Mouse (Mus musculus) heart, postnatal 4 days (tissue): ENCODE data around the gene Gan. TPM values are rescaled to one million over a fixed set of nuclear protein-coding genes. Genes with fewer than 3 reads are reported as not detected.

Source experiments
- DNase-seq: peaks from one replicate; pipeline ENCODE4 v3.0.0; 2021
- total RNA-seq, 2 experiments: library from RNA; stranded (reverse); gene quantifications; 2 replicates each; pipeline ENCODE4 v1.2.3; 2021

Gan gene
- total RNA-seq, 2 experiments from 2014 or later, result 7.4 TPM

- no peak for DNase-seq
Measured at GRCm38 (mm10) chr8:117201221-117202017, 43.5 kb downstream of the Gan start.

GRCm38 (mm10) chr8:117203085-117203484, 45.1 kb downstream of the Gan start:
- no peak for DNase-seq

- DNase-seq, result no peak
Measured at GRCm38 (mm10) chr8:117205884-117206283, 47.9 kb downstream of the Gan start.

- DNase-seq, result no peak
Measured at GRCm38 (mm10) chr8:117206636-117207035, 48.7 kb downstream of the Gan start.

GRCm38 (mm10) chr8:117209150-117209549, 51.2 kb downstream of the Gan start:
- no peak for DNase-seq

GRCm38 (mm10) chr8:117212100-117212499, 54.2 kb downstream of the Gan start:
- DNase-seq, result no peak

- no peak for DNase-seq
Measured at GRCm38 (mm10) chr8:117217724-117218123, 59.8 kb downstream of the Gan start.

GRCm38 (mm10) chr8:117222396-117222795, 64.5 kb downstream of the Gan start:
- peak; percentile 39 for DNase-seq

GRCm38 (mm10) chr8:117224630-117225029, 66.7 kb downstream of the Gan start:
- peak; percentile 91 for DNase-seq

- no peak for DNase-seq
Measured at GRCm38 (mm10) chr8:117226306-117226705, 68.4 kb downstream of the Gan start.

GRCm38 (mm10) chr8:117227339-117227738, 69.4 kb downstream of the Gan start:
- no peak for DNase-seq

- DNase-seq, result no peak
Measured at GRCm38 (mm10) chr8:117233199-117233598, 75.3 kb downstream of the Gan start.

- no peak for DNase-seq
Measured at GRCm38 (mm10) chr8:117236531-117236930, 78.6 kb downstream of the Gan start.

GRCm38 (mm10) chr8:117240326-117240725, 82.4 kb downstream of the Gan start:
- no peak for DNase-seq

- no peak for DNase-seq
Measured at GRCm38 (mm10) chr8:117240841-117241494, 83.0 kb downstream of the Gan start.

GRCm38 (mm10) chr8:117241848-117242247, 83.9 kb downstream of the Gan start:
- no peak for DNase-seq

- DNase-seq, result no peak
Measured at GRCm38 (mm10) chr8:117242286-117242685, 84.4 kb downstream of the Gan start.

GRCm38 (mm10) chr8:117244601-117245000, 86.7 kb downstream of the Gan start:
- DNase-seq, result no peak

- DNase-seq, result no peak
Measured at GRCm38 (mm10) chr8:117248341-117248740, 90.4 kb downstream of the Gan start.

- no peak for DNase-seq
Measured at GRCm38 (mm10) chr8:117251086-117251681, 93.2 kb downstream of the Gan start.

- DNase-seq, result no peak
Measured at GRCm38 (mm10) chr8:117252650-117253049, 94.7 kb downstream of the Gan start.

- DNase-seq, result no peak
Measured at GRCm38 (mm10) chr8:117253390-117254269, 95.7 kb downstream of the Gan start.

GRCm38 (mm10) chr8:117254496-117254895, 96.6 kb downstream of the Gan start:
- DNase-seq, result no peak
